Mouse (Mus musculus): Measurements from ENCODE around the gene Golt1a. TPM values are rescaled to one million over a fixed set of nuclear protein-coding genes. Genes with fewer than 3 reads are reported as not detected.
A peak's percentile ranks its signal among the peaks of the same experiment; 100 is the strongest.

The Golt1a gene
- polyA plus RNA-seq, 1 experiment from 2014 or later: not detected

GRCm38 (mm10) chr1:133307318-133307717 lies 2.3 kb upstream of the Golt1a start:
- H3K4me1 ChIP-seq: peaks cover 19% of the 10 kb centered on the region
- no peaks in the 10 kb centered on the region for H3K36me3 ChIP-seq (ENCODE audit: poor library complexity, severe bottlenecking)
- H3K27ac ChIP-seq: no peak overlapping the region
- 16% methylated on average over 6 of the region's 6 CpGs for WGBS
- H3K9me3 ChIP-seq (replicated peaks): no peaks in the 10 kb centered on the region
- H3K4me3 ChIP-seq: no peak overlapping the region
- H3K9ac ChIP-seq: no peak overlapping the region
- H3K4me2 ChIP-seq: no peak overlapping the region
- 0 out of 2 replicates have a peak, but pooled peaks cover 5% of the 10 kb centered on the region for H3K27me3 ChIP-seq
- no peak for ATAC-seq

- H3K4me1 ChIP-seq: peaks cover 20% of the 10 kb centered on the region
- WGBS: 50% methylated on average over 4 of the region's 4 CpGs
- 0 out of 2 replicates have a peak, but pooled peaks cover 5% of the 10 kb centered on the region for H3K27me3 ChIP-seq
- no peaks in the 10 kb centered on the region for H3K9me3 ChIP-seq (replicated peaks)
- H3K27ac ChIP-seq: no peak overlapping the region
- H3K4me3 ChIP-seq: no peak overlapping the region
- H3K4me2 ChIP-seq: no peak overlapping the region
- no peaks in the 10 kb centered on the region for H3K36me3 ChIP-seq (ENCODE audit: poor library complexity, severe bottlenecking)
- no peak overlapping the region for H3K9ac ChIP-seq
- ATAC-seq: no peak
These were observed 1.6 kb downstream of the Golt1a start for GRCm38 (mm10) chr1:133311240-133311639.

- H3K9ac ChIP-seq: no peak overlapping the region
- peak overlapping the region; percentile 40; the same call in 1 of the 2 replicates for H3K27ac ChIP-seq
- H3K4me3 ChIP-seq: no peak overlapping the region
- H3K9me3 ChIP-seq (replicated peaks): no peaks in the 10 kb centered on the region
- 0 out of 2 replicates have a peak, but pooled peaks cover 5% of the 10 kb centered on the region for H3K27me3 ChIP-seq
- H3K4me2 ChIP-seq: peak overlapping the region; percentile 12; the same call in 1 of the 2 replicates
- no peaks in the 10 kb centered on the region for H3K36me3 ChIP-seq (ENCODE audit: poor library complexity, severe bottlenecking)
- WGBS: 19% methylated on average over 10 of the region's 10 CpGs
- ATAC-seq: peak; percentile 68
- H3K4me1 ChIP-seq: peaks cover 17% of the 10 kb centered on the region
These were observed 2.3 kb downstream of the Golt1a start for GRCm38 (mm10) chr1:133311946-133312345.

GRCm38 (mm10) chr1:133314364-133314763 lies 4.8 kb downstream of the Golt1a start:
- no peak overlapping the region for H3K4me3 ChIP-seq
- 0 out of 2 replicates have a peak, but pooled peaks cover 5% of the 10 kb centered on the region for H3K27me3 ChIP-seq
- peaks cover 13% of the 10 kb centered on the region for H3K4me1 ChIP-seq
- H3K9me3 ChIP-seq (replicated peaks): peaks cover 9% of the 10 kb centered on the region
- no peaks in the 10 kb centered on the region for H3K36me3 ChIP-seq (ENCODE audit: poor library complexity, severe bottlenecking)
- H3K9ac ChIP-seq: no peak overlapping the region
- no peak for ATAC-seq
- no peak overlapping the region for H3K4me2 ChIP-seq
- WGBS: 16% methylated on average over 8 of the region's 8 CpGs
- no peak overlapping the region for H3K27ac ChIP-seq

GRCm38 (mm10) chr1:133315775-133316174 lies 6.2 kb downstream of the Golt1a start:
- ATAC-seq: no peak
- Histone ChIP-seq H3K9me3 (replicated peaks) (peaks cover 9% of the 10 kb centered on the region), H3K4me2 (no peak overlapping the region), H3K27ac (no peak overlapping the region), H3K36me3 (ENCODE audit: poor library complexity, severe bottlenecking) (no peaks in the 10 kb centered on the region), H3K4me3 (no peak overlapping the region), H3K9ac (no peak overlapping the region), H3K27me3 (no peaks in the 10 kb centered on the region), H3K4me1 (peaks cover 13% of the 10 kb centered on the region)
- 86% methylated on average over 6 of the region's 6 CpGs for WGBS

- H3K9ac ChIP-seq: no peak overlapping the region
- H3K27me3 ChIP-seq: no peaks in the 10 kb centered on the region
- H3K36me3 ChIP-seq (ENCODE audit: poor library complexity, severe bottlenecking): no peaks in the 10 kb centered on the region
- peaks cover 9% of the 10 kb centered on the region for H3K9me3 ChIP-seq (replicated peaks)
- no peak for ATAC-seq
- no peak overlapping the region for H3K4me2 ChIP-seq
- no peak overlapping the region for H3K27ac ChIP-seq
- WGBS: 90% methylated on average over 4 of the region's 4 CpGs
- H3K4me3 ChIP-seq: no peak overlapping the region
- H3K4me1 ChIP-seq: peaks cover 13% of the 10 kb centered on the region
These were observed 7.0 kb downstream of the Golt1a start for GRCm38 (mm10) chr1:133316577-133316976.

GRCm38 (mm10) chr1:133317149-133317548 lies 7.5 kb downstream of the Golt1a start:
- no peaks in the 10 kb centered on the region for H3K27me3 ChIP-seq
- H3K9me3 ChIP-seq (replicated peaks): peaks cover 9% of the 10 kb centered on the region
- ATAC-seq: no peak
- H3K4me1 ChIP-seq: peaks cover 7% of the 10 kb centered on the region
- H3K36me3 ChIP-seq (ENCODE audit: poor library complexity, severe bottlenecking): no peaks in the 10 kb centered on the region
- no peak overlapping the region for H3K4me2 ChIP-seq
- no peak overlapping the region for H3K4me3 ChIP-seq
- WGBS: 81% methylated on average over 1 of the region's 1 CpGs
- H3K9ac ChIP-seq: no peak overlapping the region
- no peak overlapping the region for H3K27ac ChIP-seq

- 74% methylated on average over 13 of the region's 13 CpGs for WGBS
- Histone ChIP-seq H3K27me3 (no peaks in the 10 kb centered on the region), H3K4me3 (no peak within 1 kb of the TSS), H3K27ac (no peak within 1 kb of the TSS), H3K9me3 (replicated peaks) (peaks cover 9% of the 10 kb centered on the region), H3K4me1 (no peaks in the 10 kb centered on the region; the same call in none of the 2 replicates), H3K36me3 (ENCODE audit: poor library complexity, severe bottlenecking) (no peaks in the 10 kb centered on the region), H3K4me2 (no peak within 1 kb of the TSS), H3K9ac (no peak within 1 kb of the TSS)
- ATAC-seq: peak; percentile 75; the same call in 1 of the 2 replicates
These were observed 11.8 kb downstream of the Golt1a start, which contains the start of gene Kiss1 for GRCm38 (mm10) chr1:133321267-133321925. Kiss1 (plus strand) TSS chr1:133321875.

- no peak for ATAC-seq
- Histone ChIP-seq H3K4me1 (peaks cover 6% of the 10 kb centered on the region), H3K36me3 (ENCODE audit: poor library complexity, severe bottlenecking) (no peaks in the 10 kb centered on the region), H3K27ac (no peak overlapping the region), H3K9ac (no peak overlapping the region), H3K4me2 (no peak overlapping the region), H3K4me3 (no peak overlapping the region), H3K9me3 (replicated peaks) (peaks cover 4% of the 10 kb centered on the region; the same call in 1 of the 2 replicates), H3K27me3 (no peaks in the 10 kb centered on the region; the same call in 1 of the 2 replicates)
- 49% methylated on average over 5 of the region's 5 CpGs for WGBS
These were observed 13.7 kb downstream of the Golt1a start for GRCm38 (mm10) chr1:133323333-133323732.

- no peak for ATAC-seq
- Histone ChIP-seq H3K27me3 (peaks cover 11% of the 10 kb centered on the region; the same call in 1 of the 2 replicates), H3K4me1 (peaks cover 22% of the 10 kb centered on the region), H3K4me3 (no peak overlapping the region), H3K9me3 (replicated peaks) (no peaks in the 10 kb centered on the region), H3K9ac (no peak overlapping the region), H3K27ac (no peak overlapping the region), H3K4me2 (no peak overlapping the region), H3K36me3 (ENCODE audit: poor library complexity, severe bottlenecking) (no peaks in the 10 kb centered on the region)
- WGBS: 83% methylated on average over 8 of the region's 8 CpGs
These were observed 16.4 kb downstream of the Golt1a start for GRCm38 (mm10) chr1:133325951-133326350.

- H3K27me3 ChIP-seq: peaks cover 11% of the 10 kb centered on the region; the same call in 1 of the 2 replicates
- H3K9me3 ChIP-seq (replicated peaks): no peaks in the 10 kb centered on the region
- no peak overlapping the region for H3K4me3 ChIP-seq
- H3K36me3 ChIP-seq (ENCODE audit: poor library complexity, severe bottlenecking): no peaks in the 10 kb centered on the region
- H3K4me1 ChIP-seq: peaks cover 28% of the 10 kb centered on the region
- no peak overlapping the region for H3K9ac ChIP-seq
- no peak for ATAC-seq
- 66% methylated on average over 5 of the region's 5 CpGs for WGBS
- no peak overlapping the region for H3K4me2 ChIP-seq
- H3K27ac ChIP-seq: no peak overlapping the region
These were observed 17.5 kb downstream of the Golt1a start for GRCm38 (mm10) chr1:133327094-133327493.

- Histone ChIP-seq H3K4me2 (0 out of 2 replicates have a peak overlapping the region, but pooled peaks have one; percentile 59), H3K27me3 (peaks cover 11% of the 10 kb centered on the region; the same call in 1 of the 2 replicates), H3K9me3 (replicated peaks) (no peaks in the 10 kb centered on the region), H3K27ac (no peak overlapping the region), H3K9ac (no peak overlapping the region), H3K36me3 (ENCODE audit: poor library complexity, severe bottlenecking) (no peaks in the 10 kb centered on the region), H3K4me1 (peaks cover 28% of the 10 kb centered on the region), H3K4me3 (no peak overlapping the region)
- peak; percentile 54; the same call in 1 of the 2 replicates for ATAC-seq
- 20% methylated on average over 6 of the region's 6 CpGs for WGBS
These were observed 18.7 kb downstream of the Golt1a start for GRCm38 (mm10) chr1:133328299-133328795.

Data from forebrain, embryonic 13.5 days (tissue).